Mouse (Mus musculus) R1 (cell line): Measurements from ENCODE around the gene Traf1.

Experiments
- DNase-seq: peaks from one replicate; pipeline ENCODE4 v3.0.0-alpha.2; 2018; ENCODE audit warnings: low read depth, low spot score

Gene Traf1

GRCm38 (mm10) chr2:34901726-34902125 is 59.8 kb downstream of the Traf1 start:
- DNase-seq: peak; percentile 63

DNA sequence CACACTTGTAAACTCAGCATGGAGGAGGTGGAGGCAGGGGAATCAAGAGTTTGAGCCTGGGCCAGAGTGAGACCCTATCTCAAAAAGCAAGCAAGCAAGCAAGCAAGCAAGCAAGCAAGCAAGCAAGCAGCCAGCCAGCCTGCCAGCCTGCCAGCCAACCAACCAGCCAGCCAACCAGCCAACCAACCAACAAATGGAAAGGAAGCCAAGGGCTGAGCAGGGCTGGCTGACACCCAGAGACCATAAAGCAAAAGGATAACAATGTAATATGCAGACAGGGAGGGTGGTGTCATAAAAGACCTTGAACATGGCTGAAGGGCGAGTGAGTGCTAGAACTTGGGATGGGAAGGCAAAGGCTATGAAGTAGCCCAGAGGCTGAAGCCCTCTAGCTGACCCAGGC is 61.2 kb downstream of the Traf1 start:
- DNase-seq: no peak

DNA sequence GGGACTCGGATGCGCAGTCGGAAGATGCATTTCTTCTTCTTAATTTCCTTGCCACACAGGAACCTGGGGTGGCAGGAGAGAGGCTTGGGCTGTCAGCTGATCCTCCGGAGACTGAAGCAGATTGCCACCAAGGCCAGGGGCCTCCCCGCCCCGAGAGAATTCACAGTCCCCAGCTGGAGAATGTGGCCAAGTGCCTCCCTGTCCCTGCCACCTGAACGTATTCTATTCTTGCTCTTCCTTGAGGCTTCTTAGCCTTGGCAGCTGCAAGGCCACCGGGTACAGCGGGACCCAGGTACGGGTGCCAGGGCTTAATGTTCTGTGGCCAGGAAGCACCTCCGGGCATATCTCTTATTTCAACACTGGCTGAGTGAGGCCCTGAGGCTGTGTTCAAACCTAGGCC is 61.9 kb downstream of the Traf1 start:
- DNase-seq: no peak

DNA sequence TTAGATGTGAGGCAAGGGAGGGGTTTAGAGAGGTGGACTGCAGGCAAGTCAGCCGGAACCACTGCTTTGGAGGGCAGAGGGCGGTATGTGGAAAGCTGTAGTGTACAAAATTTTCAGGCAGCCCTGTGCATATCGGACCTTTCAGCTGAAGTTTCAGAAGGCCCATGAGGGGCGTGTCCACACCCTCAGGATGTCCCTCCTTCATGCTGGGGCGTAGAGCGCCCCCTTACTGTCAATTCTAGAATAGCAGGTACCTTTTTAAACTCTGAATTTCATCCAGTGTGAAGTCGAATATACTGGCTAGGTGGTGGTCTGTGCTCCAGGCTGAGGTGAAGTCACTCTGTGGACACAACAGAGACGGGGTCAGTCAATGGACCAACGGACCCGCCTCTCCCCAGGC is 63.8 kb downstream of the Traf1 start:
- peak; percentile 81 for DNase-seq

DNA sequence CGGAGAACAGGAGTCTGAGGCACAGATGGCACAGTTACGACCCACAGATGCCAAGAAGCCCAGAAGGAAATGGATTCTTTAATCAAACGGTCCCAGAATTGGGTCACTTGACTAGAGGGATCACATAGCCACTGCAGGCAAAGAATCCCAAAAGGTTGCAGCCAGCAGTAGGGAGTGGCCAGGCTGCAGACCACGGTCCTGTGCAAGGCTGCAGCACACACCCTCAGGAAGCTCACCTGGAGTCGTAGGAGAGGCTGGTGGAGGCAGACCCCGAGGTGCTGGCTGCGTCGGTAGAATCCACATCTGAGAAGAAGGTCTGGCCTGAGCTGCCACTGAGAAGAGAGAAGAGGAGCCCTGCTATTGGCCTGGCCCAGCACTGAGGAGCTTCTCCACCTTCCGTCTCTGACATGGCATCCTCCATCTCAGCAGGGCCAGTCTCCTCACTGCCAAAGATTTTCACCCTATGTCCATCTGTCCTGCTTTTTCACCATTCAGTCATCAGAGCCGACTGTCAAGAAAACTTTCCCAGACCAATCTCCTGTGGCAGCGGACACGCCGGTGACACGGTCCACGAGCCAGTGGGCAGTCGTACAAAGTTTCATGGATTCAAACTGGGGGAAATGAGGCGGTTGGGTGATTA is 64.6 kb downstream of the Traf1 start:
- no peak for DNase-seq

DNA sequence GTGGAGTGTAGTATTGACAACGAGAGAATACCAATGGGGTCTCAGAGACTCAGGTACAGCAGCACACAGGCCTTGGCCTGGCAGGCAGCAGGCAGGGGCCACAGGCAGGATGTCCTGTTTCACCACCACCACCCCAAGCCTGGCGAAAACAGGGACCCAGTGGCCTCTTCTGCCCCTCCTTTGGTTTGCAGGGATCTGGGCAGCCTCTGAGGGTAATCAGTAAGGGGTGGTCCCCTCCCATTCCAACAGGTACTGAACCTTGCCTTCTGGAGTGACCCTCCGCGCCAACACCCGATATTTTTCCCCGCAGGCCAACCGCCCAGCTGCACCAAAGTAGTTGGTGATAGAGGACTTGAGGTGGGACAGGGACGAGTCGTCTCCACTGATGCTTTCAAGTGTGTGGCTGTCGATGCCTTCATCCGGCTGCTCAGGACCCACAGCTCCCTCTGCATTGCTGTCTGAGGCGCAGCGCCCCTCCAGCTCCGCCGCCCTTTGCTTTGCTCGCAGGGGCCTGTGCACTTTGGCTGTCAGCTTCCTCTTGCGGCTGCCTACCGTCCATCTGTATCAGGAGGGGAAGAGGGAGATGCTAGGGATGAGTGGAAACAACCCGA is 66.0 kb downstream of the Traf1 start:
- DNase-seq: no peak

DNA sequence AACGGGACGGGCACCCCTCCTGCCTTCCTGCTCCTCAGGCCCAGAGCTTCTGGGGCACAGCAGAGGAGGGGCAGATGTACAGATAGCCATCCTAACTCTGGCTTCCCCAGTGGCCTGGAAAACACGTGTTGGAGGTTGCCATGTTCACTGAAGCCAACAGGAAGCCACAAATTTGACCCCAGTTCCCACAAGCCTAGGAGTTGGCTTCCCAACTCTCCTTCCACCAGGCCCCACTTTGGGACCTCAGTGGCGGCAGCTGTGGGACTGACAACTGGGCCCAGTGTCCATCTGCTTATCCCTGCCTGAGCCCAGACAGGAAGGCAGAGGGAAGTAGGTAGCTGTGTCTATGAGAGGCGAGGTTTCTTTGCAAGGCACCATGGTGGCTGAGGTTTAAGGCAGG is 67.6 kb downstream of the Traf1 start:
- DNase-seq: no peak
